Mouse (Mus musculus) erythroblast, embryonic 14.5 days (primary cell): ENCODE results near the gene Nmnat2. TPM values are rescaled to one million over a fixed set of nuclear protein-coding genes. Genes with fewer than 3 reads are reported as not detected.

Experiments used
- H3K27me3 ChIP-seq: 2 replicates; pipeline ENCODE4 v1.6.1; 2012; ENCODE audit warnings: inconsistent platforms; ENCODE audit not compliant: control insufficient read depth
- H3K36me3 ChIP-seq: 2 replicates; pipeline ENCODE4 v1.6.1; 2012; ENCODE audit warnings: mild to moderate bottlenecking, inconsistent platforms; ENCODE audit not compliant: control insufficient read depth
- H3K4me1 ChIP-seq: 2 replicates; pipeline ENCODE4 v1.6.1; 2012; ENCODE audit warnings: inconsistent platforms; ENCODE audit not compliant: control insufficient read depth
- H3K4me3 ChIP-seq: replicated peaks from 2 replicates; pipeline ENCODE3; 2012; ENCODE audit warnings: moderate library complexity, mild to moderate bottlenecking, inconsistent platforms
- H3K9me3 ChIP-seq: 2 replicates; pipeline ENCODE4 v1.6.1; 2012; ENCODE audit warnings: low read length, inconsistent platforms, mixed read lengths; ENCODE audit not compliant: control insufficient read depth
- GATA1 ChIP-seq: IDR thresholded peaks from 2 replicates; pipeline ENCODE4 v1.6.1; 2012; ENCODE audit warnings: low read length, inconsistent platforms, mixed read lengths
- TAL1 ChIP-seq: IDR thresholded peaks from 3 replicates; pipeline ENCODE4 v1.6.1; 2012; ENCODE audit warnings: low read length, inconsistent platforms, mixed read lengths
- polyA plus RNA-seq: library from polyadenylated mRNA; stranded (reverse); fragments of >175 nt; gene quantifications from 2 replicates; pipeline ENCODE4 v1.2.3, GENCODE M21; 2012

The Nmnat2 gene
- polyA plus RNA-seq, 1 experiment: not detected

- Histone ChIP-seq H3K27me3 (no peaks in the 10 kb centered on the region), H3K9me3 (no peaks in the 10 kb centered on the region)
- no peak for TF ChIP-seq GATA1
- TF ChIP-seq TAL1: no peak
These were observed 197.8 kb downstream of the Nmnat2 start for GRCm38 (mm10) chr1:153152594-153152993.

GRCm38 (mm10) chr1:153153619-153154137, 198.9 kb downstream of the Nmnat2 start:
- H3K4me3 ChIP-seq: no peak overlapping the region
- H3K36me3 ChIP-seq: no peaks in the 10 kb centered on the region
- H3K27me3 ChIP-seq: no peaks in the 10 kb centered on the region
- H3K4me1 ChIP-seq: no peaks in the 10 kb centered on the region
- TF ChIP-seq TAL1 (no peak), GATA1 (no peak)
- no peaks in the 10 kb centered on the region for H3K9me3 ChIP-seq

More at GRCm38 (mm10) chr1:153152594-153152993, 197.8 kb downstream of the Nmnat2 start:
- Histone ChIP-seq H3K36me3 (no peaks in the 10 kb centered on the region), H3K4me3 (no peak overlapping the region), H3K4me1 (no peaks in the 10 kb centered on the region)

GRCm38 (mm10) chr1:153155364-153155763, 200.6 kb downstream of the Nmnat2 start:
- Histone ChIP-seq H3K9me3 (no peaks in the 10 kb centered on the region), H3K27me3 (no peaks in the 10 kb centered on the region), H3K36me3 (no peaks in the 10 kb centered on the region), H3K4me1 (no peaks in the 10 kb centered on the region), H3K4me3 (no peak overlapping the region)
- TF ChIP-seq TAL1: no peak
- TF ChIP-seq GATA1: no peak

- no peaks in the 10 kb centered on the region for H3K9me3 ChIP-seq
- no peak overlapping the region for H3K4me3 ChIP-seq
- TF ChIP-seq TAL1 (no peak), GATA1 (no peak)
- H3K27me3 ChIP-seq: no peaks in the 10 kb centered on the region
- H3K4me1 ChIP-seq: no peaks in the 10 kb centered on the region
- no peaks in the 10 kb centered on the region for H3K36me3 ChIP-seq
These were observed 202.3 kb downstream of the Nmnat2 start for GRCm38 (mm10) chr1:153157021-153157623.

GRCm38 (mm10) chr1:153159137-153159536, 204.3 kb downstream of the Nmnat2 start:
- H3K27me3 ChIP-seq: no peaks in the 10 kb centered on the region
- no peaks in the 10 kb centered on the region for H3K4me1 ChIP-seq
- no peaks in the 10 kb centered on the region for H3K36me3 ChIP-seq
- H3K4me3 ChIP-seq: no peak overlapping the region
- H3K9me3 ChIP-seq: no peaks in the 10 kb centered on the region
- no peak for TF ChIP-seq GATA1
- no peak for TF ChIP-seq TAL1

GRCm38 (mm10) chr1:153163831-153164230, 209.0 kb downstream of the Nmnat2 start:
- Histone ChIP-seq H3K4me3 (no peak overlapping the region), H3K9me3 (no peaks in the 10 kb centered on the region), H3K27me3 (no peaks in the 10 kb centered on the region), H3K4me1 (no peaks in the 10 kb centered on the region), H3K36me3 (no peaks in the 10 kb centered on the region)
- TF ChIP-seq TAL1: no peak

GRCm38 (mm10) chr1:153168293-153168692, 213.5 kb downstream of the Nmnat2 start:
- H3K4me3 ChIP-seq: no peak overlapping the region
- H3K36me3 ChIP-seq: no peaks in the 10 kb centered on the region
- H3K27me3 ChIP-seq: no peaks in the 10 kb centered on the region
- no peaks in the 10 kb centered on the region for H3K4me1 ChIP-seq
- no peak for TF ChIP-seq GATA1
- TF ChIP-seq TAL1: no peak
- H3K9me3 ChIP-seq: no peaks in the 10 kb centered on the region

Other genes starting within 250 kb of the Nmnat2 start
- gene Apobec4, start 204.4 kb upstream of the Nmnat2 start, polyA plus RNA-seq: not detected in 2 replicates
- gene Rgl1, start 188.6 kb upstream of the Nmnat2 start, polyA plus RNA-seq: 0.03 and 0.07 TPM in 2 replicates
- 16.9 and 23.0 TPM in 2 replicates for gene Arpc5, start 188.5 kb upstream of the Nmnat2 start, polyA plus RNA-seq
- 0.03 and 0.05 TPM in 2 replicates for gene Ncf2, start 154.8 kb upstream of the Nmnat2 start, polyA plus RNA-seq
- 0.29 and 0.33 TPM in 2 replicates for gene Smg7, start 52.3 kb upstream of the Nmnat2 start, polyA plus RNA-seq
- gene Lamc2, start 231.5 kb downstream of the Nmnat2 start, polyA plus RNA-seq: 0.01 TPM in 1 of 2 replicates, not detected in the other